Mouse (Mus musculus) MEL (cell line): Measurements from ENCODE around the gene Zfp362. TPM values are rescaled to one million over a fixed set of nuclear protein-coding genes. Genes with fewer than 3 reads are reported as not detected.

Source experiments
- DNase-seq: peaks from one replicate; pipeline ENCODE4 v3.0.0; 2011; ENCODE audit warnings: low read depth, low spot score
- H3K27ac ChIP-seq: 2 replicates; pipeline ENCODE4 v1.5.1; 2012; ENCODE audit warnings: low read depth, mild to moderate bottlenecking, control low read depth, low read length, moderate library complexity; ENCODE audit not compliant: control insufficient read depth
- H3K27me3 ChIP-seq, 2 experiments: fragments of 150-350 bp in 1 of 2; sonication (generic) in 1 of 2; 2 replicates each; pipeline ENCODE4 v1.6.1; 2012; ENCODE audit warnings: low read length in 2 of 2, mild to moderate bottlenecking in 2 of 2, improper control_type of control experiment in 1 of 2, moderate library complexity in 1 of 2; ENCODE audit not compliant: insufficient read depth in 2 of 2, control insufficient read depth in 1 of 2
- H3K36me3 ChIP-seq, 2 experiments: 2 replicates each; pipeline ENCODE4 v1.6.1; 2012 to 2014; ENCODE audit warnings: low read length in 2 of 2, improper control_type of control experiment in 1 of 2, inconsistent platforms in 1 of 2, mild to moderate bottlenecking in 1 of 2; ENCODE audit not compliant: insufficient read depth in 2 of 2, control insufficient read depth in 1 of 2
- H3K4me1 ChIP-seq, 2 experiments: fragments of 150-350 bp in 1 of 2; sonication (generic) in 1 of 2; 2 replicates each; pipeline ENCODE4 v1.6.1; 2012; ENCODE audit warnings: low read length in 2 of 2, improper control_type of control experiment in 1 of 2, mild to moderate bottlenecking in 1 of 2; ENCODE audit not compliant: insufficient read depth in 2 of 2, control insufficient read depth in 1 of 2
- H3K4me3 ChIP-seq, 2 experiments: fragments of 150-350 bp in 1 of 2; sonication (generic) in 1 of 2; 2 replicates each; pipeline ENCODE4 v1.5.1; 2012; ENCODE audit warnings: low read depth in 2 of 2, low read length in 2 of 2, mild to moderate bottlenecking in 2 of 2, moderate library complexity in 2 of 2, control low read depth in 1 of 2, improper control_type of control experiment in 1 of 2; ENCODE audit not compliant: control insufficient read depth in 1 of 2, insufficient read depth in 1 of 2
- H3K79me2 ChIP-seq: 2 replicates; pipeline ENCODE4 v1.6.1; 2012; ENCODE audit warnings: mild to moderate bottlenecking, low read length, moderate library complexity; ENCODE audit not compliant: control insufficient read depth, poor library complexity, insufficient read depth
- H3K9ac ChIP-seq: 2 replicates; pipeline ENCODE4 v1.6.1; 2012; ENCODE audit warnings: low read depth, mild to moderate bottlenecking, control low read depth, low read length, moderate library complexity; ENCODE audit not compliant: control insufficient read depth, poor library complexity, severe bottlenecking
- H3K9me3 ChIP-seq: fragments of 150-350 bp; sonication (generic); replicated peaks from 2 replicates; pipeline ENCODE4 v1.6.1; 2012; ENCODE audit warnings: mild to moderate bottlenecking, low read length, improper control_type of control experiment, moderate library complexity; ENCODE audit not compliant: insufficient read depth
- CHD1 ChIP-seq: IDR thresholded peaks from 2 replicates; pipeline ENCODE4 v1.6.1; 2012; ENCODE audit warnings: low read depth, mild to moderate bottlenecking, inconsistent platforms, low read length, improper control_type of control experiment
- EP300 ChIP-seq, 2 experiments: IDR thresholded peaks; 2 replicates each; pipeline ENCODE4 v1.6.1; 2011; ENCODE audit warnings: improper control_type of control experiment in 2 of 2, low read length in 2 of 2, low read depth in 1 of 2, mild to moderate bottlenecking in 1 of 2
- GATA1 ChIP-seq: IDR thresholded peaks from 2 replicates; pipeline ENCODE4 v1.6.1; 2011; ENCODE audit warnings: low read depth, low read length, improper control_type of control experiment
- HCFC1 ChIP-seq: IDR thresholded peaks from 2 replicates; pipeline ENCODE4 v1.6.1; 2012; ENCODE audit warnings: low read depth, mild to moderate bottlenecking, inconsistent platforms, low read length, improper control_type of control experiment, moderate library complexity
- JUND ChIP-seq: IDR thresholded peaks from 2 replicates; pipeline ENCODE4 v1.6.1; 2011; ENCODE audit warnings: low read depth, mild to moderate bottlenecking, improper control_type of control experiment, low read length
- MAX ChIP-seq: IDR thresholded peaks from 2 replicates; pipeline ENCODE4 v1.6.1; 2011; ENCODE audit warnings: low read length, improper control_type of control experiment
- MAZ ChIP-seq: IDR thresholded peaks from 2 replicates; pipeline ENCODE4 v1.6.1; 2012; ENCODE audit warnings: low read depth, mild to moderate bottlenecking, inconsistent platforms, low read length, improper control_type of control experiment
- MYC ChIP-seq: IDR thresholded peaks from 2 replicates; pipeline ENCODE4 v1.6.1; 2011; ENCODE audit warnings: low read depth, mild to moderate bottlenecking, low read length, improper control_type of control experiment, moderate library complexity
- POLR2AphosphoS2 ChIP-seq: IDR thresholded peaks from 2 replicates; pipeline ENCODE4 v1.6.1; 2011; ENCODE audit warnings: low read length, improper control_type of control experiment
- RAD21 ChIP-seq: IDR thresholded peaks from 2 replicates; pipeline ENCODE4 v1.6.1; 2011; ENCODE audit warnings: mild to moderate bottlenecking, low read depth, low read length, improper control_type of control experiment
- SIN3A ChIP-seq: IDR thresholded peaks from 2 replicates; pipeline ENCODE4 v1.6.1; 2012; ENCODE audit warnings: low read length, improper control_type of control experiment, inconsistent platforms
- SMC3 ChIP-seq: IDR thresholded peaks from 2 replicates; pipeline ENCODE4 v1.6.1; 2011; ENCODE audit warnings: low read depth, low read length, improper control_type of control experiment
- TBP ChIP-seq: IDR thresholded peaks from 2 replicates; pipeline ENCODE4 v1.8.0; 2011; ENCODE audit warnings: low read depth, low read length, improper control_type of control experiment
- TCF12 ChIP-seq: IDR thresholded peaks from 2 replicates; pipeline ENCODE4 v1.6.1; 2014; ENCODE audit warnings: low read depth, mild to moderate bottlenecking, inconsistent platforms, low read length, improper control_type of control experiment, moderate library complexity
- polyA plus RNA-seq, 2 experiments: library from polyadenylated mRNA; stranded (reverse) in 1 of 2; unstranded in 1 of 2; fragments of >175 nt in 1 of 2; fragments of >200 nt in 1 of 2; gene quantifications; 2 replicates each; pipeline versions ENCODE4 v1.2.1 to v1.2.4; 2012; ENCODE audit warnings: low replicate concordance in 2 of 2, low read depth in 1 of 2; ENCODE audit not compliant: insufficient read length in 2 of 2, insufficient read depth in 1 of 2, missing spikeins in 1 of 2
- total RNA-seq: library from RNA; depleted of rRNA; stranded (reverse); fragments of 300-350 nt; gene quantifications from 2 replicates; pipeline ENCODE4 v1.2.3, GENCODE M21; 2012

Gene Zfp362
- total and polyA plus RNA-seq, 3 experiments = 2.4 to 30.1 TPM; not detected in 1

DNA sequence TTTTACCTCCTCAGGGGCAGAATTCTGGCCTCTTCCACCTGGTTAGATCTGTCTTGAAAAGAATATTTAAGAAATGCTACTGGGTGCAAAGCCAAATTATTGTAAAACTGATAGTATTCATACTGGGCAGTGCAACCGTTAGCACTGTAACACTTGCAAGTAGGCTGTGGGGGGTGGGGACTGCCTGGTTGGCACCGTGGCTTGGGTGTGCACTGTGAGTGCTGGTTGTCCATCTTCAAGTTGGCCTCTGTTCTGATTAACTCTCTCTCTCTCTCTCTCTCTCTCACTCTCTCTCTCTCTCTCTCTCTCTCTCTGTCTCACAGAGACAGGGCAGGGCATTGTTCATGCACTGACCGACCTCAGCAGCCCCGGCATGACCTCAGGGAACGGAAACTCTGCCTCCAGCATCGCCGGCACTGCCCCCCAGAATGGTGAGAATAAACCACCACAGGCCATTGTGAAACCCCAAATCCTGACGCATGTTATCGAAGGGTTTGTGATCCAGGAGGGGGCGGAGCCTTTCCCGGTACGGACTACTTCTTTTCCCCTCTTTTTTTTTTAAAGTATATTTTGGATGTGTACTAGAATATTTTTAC lies 62.7 kb downstream of the Zfp362 start:
- H3K9me3 ChIP-seq = no peaks in the 10 kb centered on the region
- no peaks in the 10 kb centered on the region for H3K27me3 ChIP-seq
- no peak overlapping the region for H3K27ac ChIP-seq
- H3K4me3 ChIP-seq = no peak overlapping the region
- H3K4me1 ChIP-seq = no peaks in the 10 kb centered on the region
- no peak for DNase-seq
- TF ChIP-seq TCF12 (no peak), MYC (no peak), CHD1 (no peak), GATA1 (no peak)
- TF ChIP-seq, all 39 proteins: peak for 0
- H3K36me3 ChIP-seq = peaks cover 2 to 6% of the 10 kb centered on the region in 2 experiments; a peak in 2 of 4 replicates
- no peaks in the 10 kb centered on the region for H3K79me2 ChIP-seq
- no peak overlapping the region for H3K9ac ChIP-seq

DNA sequence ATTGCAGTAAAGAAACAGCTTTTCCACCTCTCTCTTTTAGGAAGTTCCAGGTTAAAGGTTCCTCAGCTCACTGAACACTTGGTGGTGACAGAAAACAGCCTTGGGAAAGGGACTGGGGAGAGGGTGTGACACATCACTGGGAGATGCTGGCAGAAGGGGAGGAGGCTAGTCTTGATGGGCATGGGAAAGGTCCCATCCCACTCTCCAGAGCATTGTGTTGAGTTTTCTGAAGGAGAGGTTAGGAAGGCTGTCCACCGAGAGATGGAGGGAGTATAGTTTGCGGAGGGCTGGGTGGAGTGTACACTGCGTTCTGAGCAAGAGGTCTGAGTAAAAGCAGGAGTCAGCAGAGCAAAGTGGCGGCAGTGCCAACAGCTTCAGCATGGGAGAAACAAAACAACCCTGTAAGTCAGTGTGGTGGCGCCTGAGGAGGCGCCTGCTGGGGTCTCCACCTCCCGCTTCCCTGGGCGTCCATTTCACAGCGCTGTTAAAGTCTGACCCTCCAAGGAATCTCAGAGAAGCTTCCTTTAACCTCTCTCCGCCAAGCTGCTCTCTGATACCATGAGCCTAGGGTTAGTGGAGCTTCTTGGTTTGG lies 63.4 kb downstream of the Zfp362 start:
- no peak for DNase-seq
- H3K9ac ChIP-seq = no peak overlapping the region
- H3K9me3 ChIP-seq = no peaks in the 10 kb centered on the region
- H3K4me1 ChIP-seq = no peaks in the 10 kb centered on the region
- no peak overlapping the region for H3K27ac ChIP-seq
- H3K27me3 ChIP-seq = no peaks in the 10 kb centered on the region
- no peak for TF ChIP-seq SMC3
- no peak for TF ChIP-seq HCFC1
- no peak for TF ChIP-seq CHD1
- no peak for TF ChIP-seq TBP
- TF ChIP-seq, all 39 proteins: peak for 0
- Histone ChIP-seq H3K36me3 (peaks cover 2 to 6% of the 10 kb centered on the region in 2 experiments; a peak in 2 of 4 replicates), H3K4me3 (no peak overlapping the region), H3K79me2 (no peaks in the 10 kb centered on the region)

DNA sequence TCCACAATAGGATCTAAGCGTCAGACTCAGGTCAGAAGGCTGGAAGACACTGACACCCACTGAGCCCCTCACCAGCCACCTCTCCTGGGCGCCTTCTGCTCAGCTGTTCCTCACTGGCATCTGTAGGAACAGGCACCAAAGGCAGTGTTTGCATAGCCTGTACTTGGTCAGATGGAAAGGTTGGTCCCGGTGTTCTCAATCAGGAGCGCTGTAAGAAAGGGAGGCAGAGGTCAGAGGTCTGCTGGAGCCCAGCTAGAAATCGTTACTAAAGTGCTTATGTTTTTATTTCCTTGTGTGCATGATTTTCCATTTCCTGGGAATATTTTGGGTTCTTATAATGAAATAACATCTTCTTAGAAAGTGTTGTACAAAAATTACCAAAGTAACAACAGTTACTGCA lies 63.9 kb downstream of the Zfp362 start:
- H3K9ac ChIP-seq = no peak overlapping the region
- TF ChIP-seq POLR2AphosphoS2 (no peak), TCF12 (no peak), RAD21 (no peak), JUND (no peak), SIN3A (no peak), MAX (no peak), MAZ (no peak), HCFC1 (no peak), EP300 (IDR thresholded peaks at IDR 0.05; ENCODE audit: low read depth in 1 of 2, low read length in 2 of 2) (no peak)
- no peak overlapping the region for H3K27ac ChIP-seq
- no peaks in the 10 kb centered on the region for H3K27me3 ChIP-seq
- H3K9me3 ChIP-seq = no peaks in the 10 kb centered on the region
- H3K4me1 ChIP-seq = no peaks in the 10 kb centered on the region
- no peak overlapping the region for H3K4me3 ChIP-seq
- peaks cover 0 to 5% of the 10 kb centered on the region in 2 experiments; a peak in 2 of 4 replicates for H3K36me3 ChIP-seq
- no peak for DNase-seq
- H3K79me2 ChIP-seq = no peaks in the 10 kb centered on the region
